Mouse (Mus musculus) B cell, adult 67 days (primary cell): ENCODE measurements around the gene AC161166.1. TPM values are rescaled to one million over a fixed set of nuclear protein-coding genes. Genes with fewer than 3 reads are reported as not detected.

ENCODE experiments used
- total RNA-seq, 2 experiments: library from RNA; stranded (reverse); gene quantifications; 4 replicates each; pipeline ENCODE4 v1.2.4; 2023

Gene AC161166.1
- not detected for total RNA-seq

DNA sequence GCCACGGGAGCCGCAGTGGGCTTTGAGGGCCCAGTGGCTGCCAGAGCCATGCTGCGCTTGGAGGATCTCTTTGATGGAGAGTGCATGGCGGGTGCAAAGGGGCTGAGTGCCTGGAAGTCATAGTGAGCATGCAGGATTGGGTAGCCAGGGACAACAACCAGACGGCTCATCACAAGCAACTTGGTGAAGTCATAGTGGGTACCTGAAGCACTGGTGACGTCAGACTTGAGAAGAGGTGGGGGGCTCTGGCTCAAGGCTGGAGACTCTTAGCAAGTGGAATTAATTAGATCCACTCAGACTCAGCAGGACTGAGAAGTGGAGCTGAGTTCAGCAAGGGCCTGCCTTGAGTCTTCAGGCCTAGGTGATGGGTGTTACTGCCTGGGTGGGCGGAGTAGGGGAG is at the start of gene AC161166.1:
Gene AC161166.1, minus strand, starts transcription at position 101 of the 400 bp plus-strand sequence.

DNA sequence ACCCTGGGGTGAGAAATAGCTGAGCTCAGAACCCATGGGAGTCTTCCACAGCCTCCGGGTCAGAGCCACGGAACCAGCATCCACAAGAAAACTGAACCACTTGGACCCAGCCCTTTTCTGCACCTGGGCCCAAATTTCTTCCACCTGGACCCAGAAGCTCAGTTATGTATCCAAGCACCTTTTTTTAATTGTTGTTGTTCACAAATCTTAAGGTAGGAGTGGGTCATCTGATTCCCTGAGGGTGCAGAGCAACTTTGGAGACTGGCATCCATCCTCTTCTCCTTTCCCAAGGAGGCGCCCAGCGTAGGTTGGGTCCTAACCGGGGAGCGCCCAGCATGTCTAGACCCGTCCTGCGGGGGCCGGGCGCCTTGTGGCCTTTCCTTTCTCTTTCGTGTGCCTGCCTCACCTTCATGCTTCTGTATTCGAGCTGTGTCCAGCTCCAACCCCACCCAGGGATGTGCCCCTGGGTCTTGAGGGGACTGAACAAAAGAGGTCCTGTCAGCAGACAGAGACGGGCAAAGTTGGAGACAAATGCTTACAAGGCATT is 33.9 kb upstream of the AC161166.1 start, which contains the start of the genes Pinlyp and Xrcc1:
Gene Pinlyp, minus strand, starts transcription at position 51 of the 547 bp plus-strand sequence.
Gene Xrcc1, plus strand, starts transcription at position 222 of the 547 bp plus-strand sequence.

DNA sequence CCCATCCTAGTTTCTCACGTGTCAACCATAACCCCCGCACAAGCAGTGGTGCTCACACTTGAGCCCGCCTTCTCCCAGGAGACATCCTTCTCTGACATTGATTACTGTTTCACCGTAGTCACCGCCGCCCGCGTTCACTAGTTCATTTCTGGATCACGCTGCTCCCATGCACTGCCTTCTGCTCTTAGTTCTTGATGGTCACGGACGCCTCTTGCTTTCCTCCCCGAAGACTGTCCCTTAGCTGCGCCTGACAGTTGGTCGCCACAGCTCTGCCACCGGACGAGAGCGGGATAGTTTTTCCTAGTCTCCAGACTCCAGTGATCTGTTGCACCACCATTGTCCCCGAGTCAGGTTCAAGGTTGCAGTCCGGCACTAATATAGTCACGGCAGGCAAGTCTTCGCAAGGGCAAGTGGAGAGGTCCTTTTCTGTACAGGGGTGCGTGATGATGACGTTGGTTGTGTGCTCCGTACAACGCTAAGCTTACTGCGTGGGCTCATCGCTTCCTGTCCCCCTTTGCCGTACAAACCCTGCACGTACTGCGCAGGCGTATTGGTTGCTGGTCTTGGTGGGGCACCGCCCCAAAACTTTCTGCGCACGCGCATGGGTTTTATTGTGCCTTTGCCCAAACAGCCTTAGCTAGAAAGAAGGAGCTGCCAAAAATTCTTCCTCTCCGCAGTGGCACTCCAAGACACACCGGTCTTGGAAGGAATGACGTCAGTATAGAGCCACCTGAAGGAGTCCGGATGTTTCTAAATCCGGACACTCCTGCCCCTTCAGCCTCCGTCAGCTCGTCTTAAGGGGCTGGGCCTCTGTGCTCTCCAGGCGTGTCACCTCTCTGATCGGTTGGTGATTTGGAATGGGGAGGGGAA is 18.0 kb upstream of the AC161166.1 start, which contains the start of gene Irgq:
Gene Irgq, plus strand, starts transcription at position 628 of the 870 bp plus-strand sequence.

DNA sequence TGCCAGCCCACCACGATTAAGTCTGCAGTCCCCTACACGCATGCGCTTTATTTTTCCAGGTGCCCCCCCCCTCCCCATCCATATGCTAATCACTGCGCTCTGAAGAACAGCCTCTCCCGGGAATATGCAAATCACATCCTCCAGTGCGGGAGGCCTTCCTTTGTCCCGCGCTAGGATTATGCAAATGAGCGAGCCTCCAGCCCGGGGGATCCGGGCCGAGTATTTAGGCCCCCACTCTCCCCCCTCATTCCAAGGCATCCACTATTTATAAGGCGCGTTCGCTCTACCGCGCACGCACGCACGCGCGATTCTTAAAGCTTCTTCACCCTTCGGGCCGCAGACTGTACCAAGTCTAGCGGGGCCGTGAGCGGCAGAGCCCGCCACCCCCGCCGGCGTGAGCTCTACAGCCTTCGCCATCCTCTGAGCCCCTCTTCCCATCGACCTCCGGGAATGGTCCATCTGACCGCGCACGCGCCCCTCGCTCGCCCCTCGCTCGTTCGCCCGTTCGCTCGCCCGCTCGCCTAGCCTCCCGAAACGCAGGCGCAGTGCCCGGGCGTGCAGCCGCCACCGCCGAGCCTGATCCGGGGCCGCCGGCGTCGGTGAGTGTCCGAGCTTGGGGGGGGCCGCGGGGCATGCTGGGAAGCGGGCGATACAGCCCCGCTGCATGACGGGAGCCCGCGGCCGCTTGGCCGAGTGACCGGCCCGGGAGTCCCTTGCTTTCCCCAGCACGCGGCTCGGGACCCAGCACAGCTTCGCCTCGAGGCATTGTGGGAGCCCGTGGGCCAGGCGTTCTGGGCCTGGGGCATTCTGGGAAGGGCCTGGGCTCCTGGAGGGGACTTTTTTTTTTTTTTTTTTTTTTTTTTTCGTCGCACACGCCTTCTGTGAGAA is 5.2 kb downstream of the AC161166.1 start, which contains the start of gene Zfp428:
Gene Zfp428, plus strand, starts transcription at position 169 of the 888 bp plus-strand sequence.

DNA sequence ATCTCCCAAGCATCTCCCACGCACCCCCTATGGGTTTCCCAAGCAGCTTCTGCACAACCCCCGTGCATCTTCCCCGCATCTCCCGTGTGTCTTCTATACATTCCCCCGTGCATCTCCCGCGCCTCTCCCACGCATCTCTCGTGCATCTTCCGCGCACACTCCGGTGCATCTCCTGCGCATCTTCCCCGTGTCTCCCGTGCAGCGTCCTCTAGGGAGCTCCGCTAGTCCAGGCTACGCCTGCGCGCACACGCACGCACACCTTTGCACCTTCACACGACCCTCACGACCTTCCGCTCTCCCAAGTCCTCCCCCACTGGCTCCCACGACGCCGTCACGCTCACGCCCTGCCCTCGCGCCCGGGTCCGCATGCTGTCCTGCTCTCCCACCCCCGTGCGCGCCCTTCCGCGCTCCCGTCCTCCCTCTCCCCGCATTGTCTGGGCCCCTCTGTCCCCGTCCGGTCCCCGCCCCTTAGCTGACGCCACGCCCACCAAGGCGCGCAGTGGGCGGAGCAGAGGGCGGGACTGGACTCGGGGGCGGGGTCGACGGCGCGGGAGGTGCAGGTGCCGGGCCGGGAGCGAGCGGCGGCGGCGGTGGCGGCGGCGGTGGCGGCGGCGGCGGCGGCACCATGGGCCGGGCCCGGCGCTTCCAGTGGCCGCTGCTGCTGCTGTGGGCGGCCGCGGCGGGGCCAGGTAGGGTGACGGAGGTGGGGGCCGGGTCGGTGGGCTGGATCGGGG is 30.6 kb downstream of the AC161166.1 start, which contains the start of gene Cadm4:
Gene Cadm4, plus strand, starts transcription at position 550 of the 734 bp plus-strand sequence.

DNA sequence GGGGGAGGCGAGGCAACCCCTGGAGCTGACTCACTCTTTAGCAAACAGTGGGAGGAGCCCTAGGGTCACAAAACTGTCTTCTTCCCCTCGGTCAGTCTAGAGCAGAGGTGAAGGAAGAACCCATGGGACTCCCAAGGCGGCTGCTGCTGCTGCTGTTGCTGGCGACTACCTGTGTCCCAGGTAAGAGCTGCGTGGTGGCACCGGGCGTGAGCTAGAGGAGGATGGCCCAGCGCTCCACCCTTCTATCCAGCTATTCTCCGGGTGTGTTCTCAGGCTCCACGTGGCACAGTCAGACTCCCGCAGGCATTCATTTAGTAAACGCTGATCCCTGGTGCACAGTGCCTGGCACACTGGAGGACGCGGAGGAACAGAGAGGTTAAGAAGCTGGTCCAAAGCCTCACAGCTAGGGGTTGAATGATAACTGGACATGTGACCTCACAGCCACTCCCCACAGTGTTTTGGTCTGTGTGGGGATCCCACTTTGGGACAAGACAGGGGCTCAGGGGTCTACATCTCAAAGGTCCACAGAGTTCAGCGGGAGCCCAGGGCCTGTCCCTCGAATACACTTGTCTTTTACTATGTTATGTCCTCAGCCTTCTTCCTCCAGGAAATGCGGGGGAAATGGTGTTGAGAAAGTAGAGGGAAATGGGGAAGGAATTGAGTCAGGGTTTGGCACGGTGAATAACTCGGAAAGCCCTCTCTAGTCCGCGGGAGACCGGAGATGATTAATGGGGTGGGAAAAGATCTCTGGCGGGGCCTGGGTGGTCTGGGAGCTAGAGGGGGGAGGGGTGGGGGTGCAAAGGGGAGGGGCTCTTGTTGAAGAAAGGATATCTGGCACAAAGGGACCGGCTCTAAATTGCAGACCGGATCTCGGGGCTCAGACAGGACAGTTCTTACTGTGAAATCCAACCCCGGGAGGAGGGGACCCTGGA is 49.6 kb downstream of the AC161166.1 start, which contains the start of gene Plaur:
Gene Plaur, plus strand, starts transcription at position 97 of the 932 bp plus-strand sequence.

Other genes with a start within 250 kb of the AC161166.1 start
- gene Zfp93, start 242.0 kb downstream of the AC161166.1 start, total RNA-seq = under 1 TPM; 0.33 to 0.46 TPM
- 10 to 100 TPM; 10.7 to 11.3 TPM for gene Zfp61, start 211.2 kb downstream of the AC161166.1 start, total RNA-seq
- gene Zfp94, start 195.8 kb downstream of the AC161166.1 start, total RNA-seq = 10 to 100 TPM in 1 of 2 experiments, 1 to 10 TPM in 1; 6.4 to 14.3 TPM
- not detected for gene Tescl, start 178.5 kb downstream of the AC161166.1 start, total RNA-seq
- gene Lypd5, start 163.3 kb downstream of the AC161166.1 start, total RNA-seq = not detected
- gene Kcnn4, start 142.2 kb downstream of the AC161166.1 start, total RNA-seq = 1 to 10 TPM; 4.2 to 9.5 TPM
- 10 to 100 TPM; 77.0 to 91.8 TPM for gene Smg9, start 112.8 kb downstream of the AC161166.1 start, total RNA-seq
- gene Irgc1, start 60.2 kb downstream of the AC161166.1 start, total RNA-seq = 1 to 10 TPM; 5.0 to 7.7 TPM
- gene Plaur, start 50.0 kb downstream of the AC161166.1 start, total RNA-seq = 100 to 1,000 TPM; 432 to 444 TPM
- 1 to 10 TPM; 1.1 to 1.3 TPM for gene Cadm4, start 30.4 kb downstream of the AC161166.1 start, total RNA-seq
- 1 to 10 TPM in 1 of 2 experiments, under 1 TPM in 1; 0.93 to 1.3 TPM for gene Zfp428, start 5.4 kb downstream of the AC161166.1 start, total RNA-seq
- 10 to 100 TPM; 24.8 to 25.6 TPM for gene Irgq, start 18.2 kb upstream of the AC161166.1 start, total RNA-seq
- under 1 TPM in 1 of 2 experiments, not detected in 1; 0.67 TPM for gene Pinlyp, start 33.7 kb upstream of the AC161166.1 start, total RNA-seq
- gene Xrcc1, start 33.8 kb upstream of the AC161166.1 start, total RNA-seq = 100 to 1,000 TPM in 1 of 2 experiments, 10 to 100 TPM in 1; 93.4 to 102 TPM
- gene Ethe1, start 75.1 kb upstream of the AC161166.1 start, total RNA-seq = 10 to 100 TPM; 12.1 to 13.1 TPM
- gene Zfp575, start 75.2 kb upstream of the AC161166.1 start, total RNA-seq = not detected
- gene Phldb3, start 98.3 kb upstream of the AC161166.1 start, total RNA-seq = 10 to 100 TPM; 28.9 to 29.4 TPM
- gene Lypd3, start 124.1 kb upstream of the AC161166.1 start, total RNA-seq = under 1 TPM; 0.33 to 0.64 TPM
- gene Tex101, start 164.2 kb upstream of the AC161166.1 start, total RNA-seq = not detected
- not detected for gene BC049730, start 196.8 kb upstream of the AC161166.1 start, total RNA-seq
- gene Gm4763, start 214.5 kb upstream of the AC161166.1 start, total RNA-seq = not detected
- under 1 TPM in 1 of 2 experiments, not detected in 1; 0.38 TPM for gene Cd177, start 247.9 kb upstream of the AC161166.1 start, total RNA-seq